Mouse (Mus musculus): ENCODE data around the gene Axin2.

The Axin2 gene

GRCm38 (mm10) chr11:108973866-108974265 is 53.7 kb downstream of the Axin2 start:
- DNase-seq (ENCODE audit: low spot score in 2 of 2): no peak

GRCm38 (mm10) chr11:108975583-108975982 is 55.4 kb downstream of the Axin2 start:
- no peak for DNase-seq (ENCODE audit: low spot score in 2 of 2)

- DNase-seq (ENCODE audit: low spot score in 2 of 2): peak; percentile 72 to 76
These were observed 60.4 kb downstream of the Axin2 start for GRCm38 (mm10) chr11:108980530-108980929.

GRCm38 (mm10) chr11:108981012-108981411 is 60.9 kb downstream of the Axin2 start:
- peak; percentile 23 to 46 for DNase-seq (ENCODE audit: low spot score in 2 of 2)

GRCm38 (mm10) chr11:108983409-108984064 is 63.4 kb downstream of the Axin2 start:
- DNase-seq (ENCODE audit: low spot score in 2 of 2): peak in 1 of 2 experiments; percentile 15

GRCm38 (mm10) chr11:108984711-108985419 is 64.7 kb downstream of the Axin2 start:
- DNase-seq (ENCODE audit: low spot score in 2 of 2): no peak

GRCm38 (mm10) chr11:108985836-108986235 is 65.7 kb downstream of the Axin2 start:
- no peak for DNase-seq (ENCODE audit: low spot score in 2 of 2)

GRCm38 (mm10) chr11:108987226-108987625 is 67.1 kb downstream of the Axin2 start:
- peak in 1 of 2 experiments; percentile 12 for DNase-seq (ENCODE audit: low spot score in 2 of 2)

- no peak for DNase-seq (ENCODE audit: low spot score in 2 of 2)
These were observed 67.6 kb downstream of the Axin2 start for GRCm38 (mm10) chr11:108987705-108988104.

- DNase-seq (ENCODE audit: low spot score in 2 of 2): no peak
These were observed 68.1 kb downstream of the Axin2 start for GRCm38 (mm10) chr11:108988258-108988657.

- DNase-seq (ENCODE audit: low spot score in 2 of 2): no peak
These were observed 69.8 kb downstream of the Axin2 start for GRCm38 (mm10) chr11:108989940-108990339.

- no peak for DNase-seq (ENCODE audit: low spot score in 2 of 2)
These were observed 73.3 kb downstream of the Axin2 start for GRCm38 (mm10) chr11:108993414-108993813.

- DNase-seq (ENCODE audit: low spot score in 2 of 2): peak in 1 of 2 experiments; percentile 38
These were observed 75.2 kb downstream of the Axin2 start for GRCm38 (mm10) chr11:108995196-108995989.

- peak in 1 of 2 experiments; percentile 54 for DNase-seq (ENCODE audit: low spot score in 2 of 2)
These were observed 75.9 kb downstream of the Axin2 start for GRCm38 (mm10) chr11:108995990-108996533.

- DNase-seq (ENCODE audit: low spot score in 2 of 2): no peak
These were observed 77.7 kb downstream of the Axin2 start for GRCm38 (mm10) chr11:108997816-108998215.
